Mouse (Mus musculus): ENCODE results near the gene Bcs1l. TPM values are rescaled to one million over a fixed set of nuclear protein-coding genes. Genes with fewer than 3 reads are reported as not detected.

Bcs1l gene
- total RNA-seq, 2 experiments from 2014 or later = 28.7 to 37.0 TPM

Small RNA genes within 50 kb of the gene (microRNA-seq; reads per million reads assigned to microRNA genes)
- gene Gm25035 (ENCODE audit: borderline number of aligned reads in 2 of 2) = 0 reads per million in 2 experiments

Other genes with a start within 250 kb of the Bcs1l start
- under 1 TPM; 0.19 to 0.41 TPM for gene Catip, start 226.2 kb upstream of the Bcs1l start, total RNA-seq (2021)
- 1 to 10 TPM; 4.7 to 5.5 TPM for gene Slc11a1, start 213.1 kb upstream of the Bcs1l start, total RNA-seq (2021)
- 100 to 1,000 TPM; 127 to 133 TPM for gene Ctdsp1, start 196.8 kb upstream of the Bcs1l start, total RNA-seq (2021)
- 1 to 10 TPM in 1 of 2 experiments, under 1 TPM in 1; 0.86 to 1.3 TPM for gene Vil1, start 178.9 kb upstream of the Bcs1l start, total RNA-seq (2021)
- gene Cnot9, start 82.2 kb upstream of the Bcs1l start, total RNA-seq (2021) = 10 to 100 TPM; 12.1 to 12.6 TPM
- gene Plcd4, start 45.4 kb upstream of the Bcs1l start, total RNA-seq (2021) = not detected
- 10 to 100 TPM in 1 of 2 experiments, 1 to 10 TPM in 1; 6.7 to 10.1 TPM for gene Usp37, start 44.0 kb upstream of the Bcs1l start, total RNA-seq (2021)
- 10 to 100 TPM in 1 of 2 experiments, 1 to 10 TPM in 1; 8.4 to 10.2 TPM for gene Zfp142, start within 50 bp of the Bcs1l start, total RNA-seq (2021)
- gene Rnf25, start 13.1 kb downstream of the Bcs1l start, total RNA-seq (2021) = 10 to 100 TPM; 16.1 to 17.4 TPM
- gene Stk36, start 13.2 kb downstream of the Bcs1l start, total RNA-seq (2021) = 1 to 10 TPM in 1 of 2 experiments, under 1 TPM in 1; 0.65 to 1.1 TPM
- gene Ttll4, start 73.5 kb downstream of the Bcs1l start, total RNA-seq (2021) = 10 to 100 TPM; 10.1 to 11.5 TPM
- 10 to 100 TPM; 13.5 to 18.4 TPM for gene Cyp27a1, start 125.3 kb downstream of the Bcs1l start, total RNA-seq (2021)
- gene Prkag3, start 160.9 kb downstream of the Bcs1l start, total RNA-seq (2021) = 1 to 10 TPM; 1.1 to 1.4 TPM
- under 1 TPM; 0.14 to 0.33 TPM for gene Wnt6, start 183.6 kb downstream of the Bcs1l start, total RNA-seq (2021)
- gene Wnt10a, start 203.2 kb downstream of the Bcs1l start, total RNA-seq (2021) = not detected